Mouse (Mus musculus): ENCODE measurements around the gene Ppbp.
"Not testable (repeated sequence)": the region's sequence is repeated elsewhere in the genome, so short reads cannot be mapped to it uniquely, and the experiment has no call there.

The Ppbp gene

DNA sequence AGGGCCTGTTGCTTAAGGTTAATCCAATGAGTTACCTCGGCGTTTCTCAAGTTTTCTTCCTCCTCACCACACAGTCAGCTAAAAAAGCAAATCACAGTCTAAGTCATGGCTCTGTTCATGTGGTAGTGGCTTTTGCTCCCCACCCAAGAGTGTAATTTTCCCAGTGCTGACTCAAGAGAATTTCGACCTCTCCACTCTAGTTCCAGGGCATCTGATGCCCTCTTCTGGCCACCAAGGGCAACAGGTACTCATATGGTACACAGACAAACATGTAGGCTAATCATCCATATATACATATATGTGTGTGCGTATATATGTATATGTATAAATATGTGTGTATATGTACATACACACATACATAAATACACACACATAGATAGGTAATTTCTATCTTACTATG is 19.8 kb downstream of the Ppbp start:
- DNase-seq: no peak

DNA sequence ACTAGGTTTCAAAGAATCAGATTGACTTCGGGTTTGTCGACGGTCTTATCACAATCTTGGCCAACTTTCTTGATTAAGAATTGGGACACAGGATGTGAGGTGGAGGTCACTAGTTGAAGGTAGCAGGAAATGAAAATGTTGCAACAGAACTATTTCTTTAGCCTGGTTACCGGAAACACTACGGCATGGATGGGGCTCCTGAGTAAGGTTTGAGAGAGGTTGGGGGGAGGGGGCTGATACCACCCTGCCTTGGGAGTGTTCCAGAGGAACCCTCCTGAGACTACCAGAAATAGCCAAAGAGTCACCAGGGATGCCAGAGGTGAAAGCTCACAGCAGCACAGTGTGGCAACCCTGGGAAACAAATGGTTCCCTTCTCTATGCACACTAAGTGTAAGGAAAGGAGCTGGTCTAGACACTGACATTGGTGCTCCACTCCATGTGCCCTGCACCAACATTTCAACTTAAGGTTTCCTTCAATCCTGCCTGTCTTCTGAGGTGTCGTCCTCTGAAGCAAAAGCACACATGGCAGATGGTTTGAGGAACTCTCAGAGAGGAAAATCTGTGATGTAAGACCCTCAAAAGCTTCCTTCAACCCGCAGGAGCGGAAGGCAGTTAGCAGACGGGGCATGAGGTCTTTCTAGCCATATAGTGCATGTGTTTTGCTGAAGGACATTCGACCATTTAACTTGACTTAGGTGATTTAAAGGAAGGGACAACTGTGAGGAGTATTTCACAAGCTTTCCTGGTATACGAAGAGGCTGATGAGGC is 21.2 kb downstream of the Ppbp start:
- no peak for DNase-seq

DNA sequence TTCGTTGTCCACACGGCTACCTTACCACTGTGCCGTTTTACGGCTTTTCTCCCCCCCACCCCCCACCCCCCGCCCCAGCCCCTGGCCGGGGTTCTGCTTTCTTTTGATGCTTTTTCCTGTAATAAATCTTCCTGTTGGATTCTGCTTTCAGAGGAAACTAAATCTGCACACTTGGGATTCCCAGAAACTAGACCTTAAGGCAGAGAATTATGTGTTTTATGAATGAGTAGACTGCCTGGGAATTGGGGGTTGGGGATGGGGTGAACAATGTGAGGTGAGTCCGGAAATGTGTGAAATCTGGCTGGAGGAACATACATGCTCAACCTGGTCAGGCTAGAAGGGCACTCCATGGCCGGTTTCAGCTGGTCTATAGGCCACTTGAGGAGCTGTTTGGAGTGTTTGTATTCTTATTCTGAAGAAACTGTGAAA is 21.8 kb downstream of the Ppbp start:
- no peak for DNase-seq

DNA sequence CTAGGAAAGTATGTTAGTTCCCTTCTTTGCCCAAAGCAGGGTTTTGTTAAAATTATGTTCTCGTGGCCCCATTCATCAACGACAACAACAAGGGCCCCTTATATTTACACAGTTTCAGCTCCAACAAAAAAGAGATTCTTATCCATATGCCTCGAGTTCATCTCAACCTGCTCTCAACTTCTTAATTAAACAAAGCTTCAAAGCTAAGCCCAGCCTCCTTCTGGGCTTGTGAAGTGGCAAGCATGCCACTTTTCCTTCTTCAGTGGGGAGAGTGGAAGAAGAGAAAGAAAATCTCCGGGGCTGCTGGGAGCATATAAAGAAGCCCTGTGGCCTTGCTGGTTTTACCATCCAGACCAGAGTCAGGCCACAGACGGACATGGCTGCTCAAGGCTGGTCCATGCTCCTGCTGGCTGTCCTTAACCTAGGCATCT is 25.9 kb downstream of the Ppbp start, which contains the start of gene Cxcl15:
Gene Cxcl15 (plus strand): TSS at position 340 of the 431 bp plus-strand sequence.
- no peak for DNase-seq

DNA sequence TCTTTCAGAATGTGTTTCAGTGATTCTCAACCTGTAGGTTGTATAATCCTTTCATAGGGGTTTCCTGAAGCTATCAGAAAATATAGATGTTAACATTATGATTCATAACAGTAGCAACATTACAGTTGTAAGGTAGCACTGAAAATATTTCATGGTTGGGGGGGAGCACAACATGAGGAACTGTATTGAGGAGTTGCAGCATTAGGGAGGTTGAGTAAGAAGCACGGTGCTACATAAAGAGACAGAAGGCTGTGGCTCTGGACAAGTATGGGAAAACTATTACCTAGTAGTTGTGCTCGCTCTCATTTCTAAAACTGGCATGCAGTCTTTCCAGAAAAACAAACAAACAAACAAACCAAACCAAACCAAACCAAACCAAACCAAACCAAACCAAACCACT is 27.1 kb downstream of the Ppbp start:
- DNase-seq: not testable (repeated sequence)

DNA sequence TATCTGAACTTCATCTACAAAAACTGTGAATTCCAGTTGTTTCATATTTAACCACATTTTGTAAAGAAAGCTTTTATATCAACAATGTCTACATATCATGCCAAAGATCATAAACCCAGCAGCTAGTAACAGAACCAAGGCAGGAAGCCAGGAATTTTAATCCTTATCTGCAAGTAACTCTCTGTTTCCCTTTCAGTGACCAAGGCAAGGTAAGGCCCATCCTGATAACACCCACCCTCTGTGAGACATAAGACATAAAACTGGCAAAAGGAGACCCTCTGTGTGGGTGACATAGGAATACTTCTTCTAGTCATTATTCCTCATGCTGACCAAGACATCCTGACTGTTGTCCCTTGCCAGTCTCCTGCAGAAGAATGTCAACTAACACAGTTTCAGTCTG is 36.3 kb downstream of the Ppbp start:
- no peak for DNase-seq

DNA sequence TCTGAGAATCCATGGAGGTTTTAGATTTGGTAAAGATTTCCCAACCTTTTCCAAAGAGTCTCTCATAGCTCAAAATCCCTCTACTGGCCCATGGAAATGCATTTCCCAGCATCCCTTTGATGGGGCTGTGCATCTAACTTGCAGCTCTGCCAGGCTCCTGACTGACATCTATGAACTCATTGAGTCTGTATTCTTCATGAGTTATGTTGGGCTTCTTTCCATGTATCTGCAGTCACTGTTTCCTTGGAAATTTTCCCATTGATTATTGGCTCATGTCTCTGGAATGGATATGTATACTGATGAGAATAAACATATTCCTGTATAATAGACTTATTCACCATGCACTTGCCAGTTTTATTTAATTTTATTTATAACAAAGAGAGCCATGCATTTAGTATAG is 37.7 kb downstream of the Ppbp start:
- no peak for DNase-seq

DNA sequence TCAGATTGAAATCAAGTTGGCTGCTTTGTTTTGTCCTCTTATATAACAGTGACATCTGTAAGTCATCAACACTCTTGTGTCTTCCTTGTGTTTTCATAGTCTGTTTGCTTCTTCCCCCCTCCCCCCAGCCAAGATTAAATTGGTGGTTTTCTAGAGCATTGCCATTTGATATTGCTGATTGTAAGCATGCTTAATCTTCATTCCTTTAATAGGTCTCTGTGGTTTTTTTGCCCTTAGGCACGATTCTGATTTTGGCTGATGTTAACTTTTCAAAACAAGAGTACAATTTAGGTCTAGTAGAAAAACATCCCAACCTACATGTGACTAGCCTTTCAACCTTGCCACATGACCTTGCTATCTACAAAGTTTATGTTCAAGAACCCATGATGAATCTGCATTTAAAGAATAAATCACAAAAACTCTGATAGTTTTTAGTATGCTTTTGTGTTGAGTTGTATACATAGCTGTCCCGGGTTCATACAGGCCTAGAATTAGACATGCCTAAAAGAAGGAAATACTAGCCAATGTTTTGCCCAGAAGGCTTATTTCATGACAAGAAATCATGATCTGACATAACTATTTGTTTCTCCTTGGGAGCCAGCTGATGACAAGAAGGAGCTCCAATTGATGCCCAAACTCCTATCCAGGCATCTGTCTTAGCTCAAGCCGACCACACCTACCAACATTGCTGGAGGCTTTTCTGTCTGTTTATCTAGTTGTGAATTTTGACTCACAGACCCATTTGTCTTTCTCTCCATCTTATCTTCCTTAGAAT is 39.0 kb downstream of the Ppbp start:
- no peak for DNase-seq
